Mouse (Mus musculus) lung, adult 2 months (tissue): ENCODE measurements around the gene Car5a.

Experiments used
- CTCF ChIP-seq: fragments of 200-500 bp; IDR thresholded peaks from 2 replicates; pipeline ENCODE4 v1.5.1; 2011; ENCODE audit warnings: mild to moderate bottlenecking, low read length, control low read depth; ENCODE audit not compliant: insufficient read depth
- POLR2A ChIP-seq: fragments of 200-500 bp; IDR thresholded peaks from 2 replicates; pipeline ENCODE4 v1.6.1; 2011; ENCODE audit warnings: low read depth, mild to moderate bottlenecking, control low read depth, low read length, borderline replicate concordance; ENCODE audit errors: extremely low read depth

GRCm38 (mm10) chr8:121897205-121897604, 47.5 kb downstream of the Car5a start:
- TF ChIP-seq POLR2A: no peak
- TF ChIP-seq CTCF: no peak
